Mouse (Mus musculus) midbrain, embryonic 15.5 days (tissue): Measurements from ENCODE around the gene Morc2a. TPM values are rescaled to one million over a fixed set of nuclear protein-coding genes. Genes with fewer than 3 reads are reported as not detected.
A peak's percentile ranks its signal among the peaks of the same experiment; 100 is the strongest.

Experiments
- ATAC-seq: fragments of 200-750 bp; cut with Nextera tagmentation; replicated peaks from 2 replicates; pipeline ENCODE4 v1.8.0; 2017; ENCODE audit warnings: moderate TSS enrichment
- H3K27ac ChIP-seq: fragments of 300-500 bp; sonication (generic); 2 replicates; pipeline ENCODE4 v1.5.1; 2015; ENCODE audit warnings: mild to moderate bottlenecking, inconsistent platforms
- H3K27me3 ChIP-seq: fragments of 300-500 bp; sonication (generic); replicated peaks from 2 replicates; pipeline ENCODE4 v1.6.1; 2015; ENCODE audit warnings: inconsistent platforms
- H3K36me3 ChIP-seq: fragments of 300-500 bp; sonication (generic); replicated peaks from 2 replicates; pipeline ENCODE4 v1.6.1; 2015; ENCODE audit warnings: inconsistent platforms
- H3K4me1 ChIP-seq: fragments of 300-500 bp; sonication (generic); 2 replicates; pipeline ENCODE4 v1.6.1; 2015; ENCODE audit warnings: inconsistent platforms
- H3K4me2 ChIP-seq: fragments of 300-500 bp; sonication (generic); 2 replicates; pipeline ENCODE4 v1.6.1; 2015; ENCODE audit warnings: inconsistent platforms, mild to moderate bottlenecking, moderate library complexity
- H3K4me3 ChIP-seq: fragments of 300-500 bp; sonication (generic); 2 replicates; pipeline ENCODE4 v1.5.1; 2015; ENCODE audit warnings: mild to moderate bottlenecking, inconsistent platforms
- H3K9ac ChIP-seq: fragments of 300-500 bp; sonication (generic); 2 replicates; pipeline ENCODE4 v1.6.1; 2015; ENCODE audit warnings: mild to moderate bottlenecking, inconsistent platforms
- H3K9me3 ChIP-seq: fragments of 300-500 bp; sonication (generic); 2 replicates; pipeline ENCODE4 v1.6.1; 2016; ENCODE audit warnings: inconsistent platforms
- WGBS: fragments of 180-500 bp; shearing (Covaris S2); methylation state at CpG from one replicate; pipeline ENCODE4 v1.1.7; 2015; ENCODE audit warnings: mixed read lengths; 5-methylcytosine and 5-hydroxymethylcytosine counted together
- polyA plus RNA-seq: library from polyadenylated mRNA; unstranded; fragments of >200 nt; fragmentation: Nextera tagmentation; extraction: Ambion mirVana; gene quantifications from 2 replicates; pipeline ENCODE4 v1.2.1, GENCODE M21; 2015

Gene Morc2a
- polyA plus RNA-seq, 1 experiment from 2014 or later = 42.5 TPM

DNA sequence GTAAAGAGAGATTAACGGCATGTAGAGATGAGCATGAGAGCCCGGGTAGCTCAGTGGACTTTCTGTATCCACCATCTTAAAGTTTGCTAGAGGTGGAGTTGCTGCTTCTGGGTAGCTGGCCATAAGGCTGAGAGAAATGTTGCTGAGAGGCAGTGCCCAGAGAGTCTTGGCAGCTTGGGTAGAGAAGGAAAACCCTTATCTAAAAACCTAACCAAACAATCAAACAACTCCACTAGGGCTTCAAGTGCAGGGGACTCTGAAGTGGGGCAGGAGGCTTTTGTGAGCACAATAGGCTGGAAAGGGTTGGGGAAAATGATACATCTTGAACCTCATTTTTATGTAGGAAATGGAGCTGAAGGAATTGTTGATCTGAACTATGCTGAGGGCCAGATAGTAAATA lies 37.3 kb downstream of the Morc2a start:
- 95% methylated on average over 2 of the region's 2 CpGs for WGBS
- H3K4me3 ChIP-seq = no peak overlapping the region
- H3K4me2 ChIP-seq = no peak overlapping the region
- peaks cover 78% of the 10 kb centered on the region for H3K36me3 ChIP-seq
- no peak for ATAC-seq
- H3K9ac ChIP-seq = no peak overlapping the region
- no peaks in the 10 kb centered on the region for H3K4me1 ChIP-seq
- no peak overlapping the region for H3K27ac ChIP-seq
- H3K9me3 ChIP-seq = no peaks in the 10 kb centered on the region
- no peaks in the 10 kb centered on the region for H3K27me3 ChIP-seq

DNA sequence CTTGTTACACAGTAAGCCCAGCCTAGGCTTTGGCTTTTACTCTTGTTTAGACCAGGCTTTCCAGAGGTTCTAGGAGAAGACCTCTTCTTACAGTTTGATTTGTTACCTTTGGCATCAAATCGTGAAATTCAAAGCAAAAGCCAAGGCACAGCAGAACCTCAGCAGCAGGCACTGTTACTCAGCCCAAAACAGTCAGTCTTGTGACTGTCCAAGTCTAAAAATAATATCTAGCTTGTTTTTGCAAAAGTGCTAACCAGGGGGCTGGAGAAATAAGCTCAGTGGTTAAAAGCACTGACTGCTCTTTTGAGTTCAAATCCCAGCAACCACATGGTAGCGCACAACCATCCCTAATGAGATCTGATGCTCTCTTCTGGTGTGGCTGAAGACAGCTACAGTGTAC lies 37.9 kb downstream of the Morc2a start:
- Histone ChIP-seq H3K9me3 (no peaks in the 10 kb centered on the region), H3K4me2 (no peak overlapping the region)

DNA sequence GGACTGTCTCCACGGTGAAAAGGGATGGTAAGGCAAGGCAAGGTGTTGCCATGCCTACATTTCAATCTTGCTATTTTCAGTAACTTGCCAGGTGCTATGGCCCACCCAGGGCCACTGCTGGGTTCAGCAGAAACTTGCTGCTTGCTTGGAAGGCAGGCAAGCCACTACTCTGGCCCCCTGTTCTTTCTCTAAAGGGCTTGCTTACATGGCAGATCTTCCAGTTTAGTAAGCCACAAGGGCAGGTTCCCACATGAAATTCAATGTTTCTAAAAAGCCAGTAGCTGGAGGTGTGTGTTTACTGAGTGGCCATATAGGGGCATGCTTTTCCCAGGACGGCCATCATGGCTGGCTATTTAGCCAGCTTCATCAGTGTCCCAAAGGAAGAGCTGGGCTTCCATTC lies 42.8 kb downstream of the Morc2a start:
- peaks cover 39% of the 10 kb centered on the region for H3K36me3 ChIP-seq
- no peak overlapping the region for H3K4me2 ChIP-seq
- ATAC-seq = no peak
- H3K9me3 ChIP-seq = no peaks in the 10 kb centered on the region
- H3K27ac ChIP-seq = no peak overlapping the region
- WGBS = 93% methylated on average over 2 of the region's 2 CpGs
- no peak overlapping the region for H3K9ac ChIP-seq
- H3K4me3 ChIP-seq = no peak overlapping the region
- H3K4me1 ChIP-seq = no peaks in the 10 kb centered on the region
- H3K27me3 ChIP-seq = no peaks in the 10 kb centered on the region

More for the DNA sequence above, 37.9 kb downstream of the Morc2a start:
- WGBS = 92% methylated on average over 2 of the region's 2 CpGs
- H3K4me3 ChIP-seq = no peak overlapping the region
- H3K9ac ChIP-seq = no peak overlapping the region
- no peaks in the 10 kb centered on the region for H3K27me3 ChIP-seq
- H3K36me3 ChIP-seq = peaks cover 75% of the 10 kb centered on the region
- no peak for ATAC-seq
- H3K27ac ChIP-seq = no peak overlapping the region
- H3K4me1 ChIP-seq = no peaks in the 10 kb centered on the region

DNA sequence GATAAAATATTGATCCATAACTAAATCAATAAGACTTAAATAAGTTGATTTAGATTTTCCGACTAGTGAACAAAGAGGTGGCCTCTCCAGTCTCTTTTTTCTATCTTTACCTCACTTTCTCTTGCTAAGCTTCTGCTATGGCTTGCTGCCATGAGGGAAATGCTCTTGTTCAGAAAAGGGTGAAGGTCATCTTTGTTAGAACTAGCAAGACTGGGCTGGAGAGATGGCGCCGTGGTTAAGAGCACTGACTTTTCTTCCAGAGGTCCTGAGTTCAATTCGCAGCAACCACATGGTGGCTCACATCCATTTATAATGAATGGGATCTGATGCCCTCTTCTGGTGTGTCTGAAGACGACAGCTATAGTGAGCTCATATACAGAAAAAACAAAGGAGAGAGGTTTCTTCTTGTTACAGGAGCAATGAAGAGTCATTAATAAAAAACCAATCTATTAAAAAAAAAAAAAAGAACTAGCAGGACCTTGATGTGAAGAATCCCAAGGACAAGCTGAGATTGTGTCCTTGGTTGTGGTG lies 47.2 kb downstream of the Morc2a start:
- WGBS = 77% methylated on average over 5 of the region's 5 CpGs
- Histone ChIP-seq H3K9ac (no peak overlapping the region), H3K36me3 (0 out of 2 replicates have a peak, but pooled peaks cover 4% of the 10 kb centered on the region), H3K4me1 (no peaks in the 10 kb centered on the region), H3K4me3 (no peak overlapping the region), H3K4me2 (no peak overlapping the region), H3K27ac (no peak overlapping the region), H3K9me3 (no peaks in the 10 kb centered on the region), H3K27me3 (no peaks in the 10 kb centered on the region)
- ATAC-seq = no peak

DNA sequence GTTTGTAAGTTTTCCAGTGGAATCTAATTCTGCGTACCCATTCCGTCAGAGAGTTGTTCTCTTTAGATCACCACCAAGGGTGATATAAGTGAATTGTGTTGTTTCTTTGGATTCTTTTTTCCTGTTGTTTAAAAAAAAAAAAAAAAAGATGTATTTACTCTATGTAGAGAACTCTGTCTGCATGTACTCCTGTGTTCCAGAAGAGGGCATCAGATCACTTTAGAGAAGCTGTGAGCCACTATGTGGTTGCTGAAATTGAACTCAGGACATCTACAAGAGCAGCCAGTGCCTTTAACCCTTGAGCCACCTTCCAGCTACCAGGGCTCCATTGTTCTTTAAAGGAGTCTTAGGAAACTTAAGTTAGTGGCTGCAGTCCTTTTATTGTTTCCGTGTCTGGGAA lies 48.5 kb downstream of the Morc2a start:
- Histone ChIP-seq H3K36me3 (no peaks in the 10 kb centered on the region), H3K9ac (no peak overlapping the region), H3K4me2 (no peak overlapping the region), H3K9me3 (no peaks in the 10 kb centered on the region), H3K4me1 (no peaks in the 10 kb centered on the region), H3K27ac (no peak overlapping the region), H3K4me3 (no peak overlapping the region), H3K27me3 (no peaks in the 10 kb centered on the region)
- ATAC-seq = no peak
- 87% methylated on average over 3 of the region's 3 CpGs for WGBS

DNA sequence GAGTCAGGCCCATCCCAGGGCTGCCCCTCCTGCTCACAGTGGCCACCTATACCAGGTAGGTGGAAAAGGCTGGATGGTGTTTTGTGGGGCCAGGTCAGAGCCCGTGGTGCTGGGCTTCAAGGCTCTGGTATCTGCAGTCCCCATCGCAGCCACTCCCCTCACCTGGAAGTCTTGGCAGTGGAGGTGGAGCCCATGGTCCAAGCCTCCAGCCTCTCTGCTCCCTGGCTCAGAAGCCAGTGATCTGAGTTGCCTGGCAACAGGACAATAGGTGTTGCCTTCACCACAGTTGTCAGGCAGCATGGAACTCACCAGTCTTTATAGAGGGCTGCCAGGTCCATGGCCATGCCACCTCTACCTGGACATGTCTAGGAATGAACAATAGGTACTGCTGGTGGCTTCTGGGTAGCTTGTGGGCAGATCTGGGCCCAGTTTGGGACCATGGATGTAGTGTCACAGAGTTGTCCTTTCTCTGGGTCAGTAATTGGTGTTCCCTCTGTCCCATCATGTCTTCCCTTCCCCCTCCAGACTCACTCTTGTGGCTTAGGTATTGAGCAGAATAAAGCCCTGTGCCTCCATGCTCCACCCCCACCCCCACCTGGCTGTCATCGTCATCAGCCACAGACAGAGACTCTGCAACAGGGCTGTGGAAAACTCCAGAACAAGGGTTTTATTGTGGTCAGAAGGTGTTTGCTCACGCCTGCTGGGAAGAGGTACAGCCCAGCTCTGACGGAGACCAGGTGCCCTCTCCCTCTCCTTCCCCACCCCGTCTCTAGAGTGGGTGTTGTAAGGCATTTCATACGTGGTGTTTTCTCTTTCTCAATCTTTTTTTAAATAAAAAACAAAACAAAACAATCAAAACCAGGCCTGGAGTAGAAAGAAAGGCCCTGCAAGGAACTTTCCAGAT lies 54.4 kb downstream of the Morc2a start:
- H3K36me3 ChIP-seq = no peaks in the 10 kb centered on the region
- WGBS = 81% methylated on average over 7 of the region's 7 CpGs
- ATAC-seq = no peak
- H3K4me1 ChIP-seq = no peaks in the 10 kb centered on the region
- no peak overlapping the region for H3K4me2 ChIP-seq
- no peak overlapping the region for H3K4me3 ChIP-seq
- H3K27ac ChIP-seq = no peak overlapping the region
- no peak overlapping the region for H3K9ac ChIP-seq
- H3K27me3 ChIP-seq = no peaks in the 10 kb centered on the region
- no peaks in the 10 kb centered on the region for H3K9me3 ChIP-seq

DNA sequence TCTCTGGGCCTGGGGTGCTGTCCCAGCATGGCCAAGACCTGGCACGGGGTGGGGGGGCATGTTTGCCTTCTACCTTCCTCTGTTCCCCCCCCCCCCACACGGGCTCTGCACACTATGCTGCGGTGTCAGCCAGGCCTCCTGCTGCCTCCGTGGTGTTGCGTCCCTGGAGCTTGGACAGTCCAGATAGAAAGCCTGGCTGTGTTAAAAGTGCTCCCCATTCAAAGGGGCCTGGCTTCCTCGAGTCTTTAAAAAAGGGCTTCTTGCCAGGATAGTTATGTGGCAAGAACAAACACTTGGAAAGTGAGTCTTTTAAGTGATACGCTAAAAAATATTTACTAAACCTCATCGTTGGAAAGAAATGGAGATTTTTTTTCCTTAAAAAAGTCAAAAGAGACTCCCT lies 55.4 kb downstream of the Morc2a start:
- no peaks in the 10 kb centered on the region for H3K27me3 ChIP-seq
- no peak overlapping the region for H3K4me2 ChIP-seq
- no peaks in the 10 kb centered on the region for H3K4me1 ChIP-seq
- H3K36me3 ChIP-seq = no peaks in the 10 kb centered on the region
- H3K4me3 ChIP-seq = no peak overlapping the region
- no peak overlapping the region for H3K9ac ChIP-seq
- ATAC-seq = no peak
- H3K27ac ChIP-seq = no peak overlapping the region
- WGBS = 83% methylated on average over 8 of the region's 8 CpGs
- no peaks in the 10 kb centered on the region for H3K9me3 ChIP-seq

DNA sequence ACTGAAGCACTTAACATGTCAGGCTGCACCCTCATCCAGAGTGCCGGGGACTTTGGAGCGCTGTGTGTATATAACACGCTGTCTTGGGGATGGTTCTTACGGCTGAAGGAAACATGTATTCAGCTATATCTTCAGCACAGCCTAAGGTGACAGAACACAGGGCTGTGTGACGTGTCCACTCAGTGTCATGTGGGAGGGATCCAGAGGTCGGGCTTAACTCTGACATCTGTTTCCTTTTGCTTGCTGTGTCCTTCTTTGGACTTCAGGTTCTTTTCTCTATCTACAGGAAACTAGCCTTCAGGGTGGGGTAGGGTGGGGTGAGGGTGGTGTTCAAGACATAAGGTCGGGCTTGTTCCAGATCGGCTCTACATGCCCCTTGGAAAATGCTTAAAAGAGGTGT lies 58.1 kb downstream of the Morc2a start:
- Histone ChIP-seq H3K4me2 (no peak overlapping the region), H3K9me3 (no peaks in the 10 kb centered on the region), H3K9ac (no peak overlapping the region), H3K4me1 (no peaks in the 10 kb centered on the region), H3K27me3 (no peaks in the 10 kb centered on the region), H3K27ac (no peak overlapping the region), H3K4me3 (no peak overlapping the region), H3K36me3 (no peaks in the 10 kb centered on the region)
- ATAC-seq = no peak
- WGBS = 87% methylated on average over 8 of the region's 8 CpGs

DNA sequence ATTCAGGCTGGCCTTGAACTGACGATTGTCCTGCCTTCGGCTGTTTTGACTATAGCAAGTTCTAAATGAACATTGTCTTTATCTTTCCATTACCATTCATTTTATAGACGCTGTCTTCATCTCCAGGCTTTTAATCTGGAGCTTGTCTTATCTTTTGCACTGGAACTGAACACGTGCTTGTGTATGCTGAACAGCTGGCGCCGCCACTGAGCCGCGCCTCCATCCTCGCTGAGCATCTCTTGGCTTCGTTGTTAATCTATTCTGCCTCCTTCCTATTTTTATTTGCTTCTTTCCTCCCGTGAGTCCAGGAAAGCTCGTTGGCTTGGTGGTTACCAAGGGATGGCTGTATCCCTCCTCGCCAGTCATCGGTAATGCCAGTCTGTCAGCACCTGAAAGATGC lies 61.2 kb downstream of the Morc2a start:
- Histone ChIP-seq H3K9me3 (no peaks in the 10 kb centered on the region), H3K36me3 (no peaks in the 10 kb centered on the region)
- 71% methylated on average over 14 of the region's 14 CpGs for WGBS

DNA sequence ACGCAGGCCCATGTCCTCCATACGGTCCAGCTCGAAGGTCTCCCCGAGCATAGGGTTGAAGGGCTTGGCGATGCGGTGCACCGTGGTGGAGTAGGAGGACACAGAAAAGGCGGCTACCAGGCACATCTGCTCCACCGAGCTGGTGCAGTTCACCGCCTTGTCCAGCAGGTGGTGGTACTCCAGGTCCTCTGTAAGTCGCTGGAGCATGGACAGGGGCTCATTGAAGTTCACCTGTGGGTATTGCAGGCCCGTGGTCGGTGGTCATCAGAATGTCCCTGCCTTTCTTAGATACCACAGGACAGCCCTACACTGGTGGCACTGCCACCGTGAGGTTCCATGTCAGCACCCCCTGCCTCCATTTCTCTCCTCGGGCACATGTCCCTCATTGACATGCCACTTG lies 65.5 kb downstream of the Morc2a start:
- Histone ChIP-seq H3K4me3 (no peak overlapping the region), H3K4me2 (no peak overlapping the region), H3K27ac (no peak overlapping the region), H3K9me3 (no peaks in the 10 kb centered on the region), H3K4me1 (no peaks in the 10 kb centered on the region), H3K9ac (no peak overlapping the region), H3K36me3 (no peaks in the 10 kb centered on the region), H3K27me3 (no peaks in the 10 kb centered on the region)
- WGBS = 39% methylated on average over 15 of the region's 15 CpGs
- ATAC-seq = 0 out of 2 replicates have a peak, but pooled peaks have one; percentile 34

More for the DNA sequence above, 61.2 kb downstream of the Morc2a start:
- Histone ChIP-seq H3K27ac (no peak overlapping the region), H3K9ac (no peak overlapping the region), H3K27me3 (no peaks in the 10 kb centered on the region), H3K4me3 (no peak overlapping the region), H3K4me2 (no peak overlapping the region), H3K4me1 (no peaks in the 10 kb centered on the region)
- ATAC-seq = no peak

DNA sequence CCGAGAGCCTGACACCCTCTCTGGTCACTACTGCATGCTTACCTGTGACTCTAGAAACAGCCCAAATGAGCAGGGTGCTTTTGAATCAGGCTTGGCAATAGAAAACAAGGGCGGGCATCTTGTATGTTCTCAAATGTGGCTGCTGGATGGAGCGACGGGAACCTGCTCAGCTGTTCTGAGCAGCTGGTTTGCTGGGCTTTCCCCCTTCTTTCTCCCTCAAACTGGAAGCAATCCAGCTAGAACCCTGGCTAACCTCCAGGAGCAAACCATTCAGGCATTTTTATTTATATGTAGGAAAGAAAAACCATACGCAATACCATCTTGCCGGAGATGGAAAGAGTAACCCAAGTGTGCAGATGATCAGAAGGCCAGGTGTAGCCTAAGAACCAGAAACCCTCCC lies 67.7 kb downstream of the Morc2a start:
- Histone ChIP-seq H3K4me1 (no peaks in the 10 kb centered on the region), H3K9me3 (no peaks in the 10 kb centered on the region), H3K9ac (no peak overlapping the region), H3K36me3 (no peaks in the 10 kb centered on the region), H3K4me3 (no peak overlapping the region), H3K27ac (no peak overlapping the region), H3K27me3 (no peaks in the 10 kb centered on the region), H3K4me2 (no peak overlapping the region)
- no peak for ATAC-seq
- 77% methylated on average over 6 of the region's 6 CpGs for WGBS

DNA sequence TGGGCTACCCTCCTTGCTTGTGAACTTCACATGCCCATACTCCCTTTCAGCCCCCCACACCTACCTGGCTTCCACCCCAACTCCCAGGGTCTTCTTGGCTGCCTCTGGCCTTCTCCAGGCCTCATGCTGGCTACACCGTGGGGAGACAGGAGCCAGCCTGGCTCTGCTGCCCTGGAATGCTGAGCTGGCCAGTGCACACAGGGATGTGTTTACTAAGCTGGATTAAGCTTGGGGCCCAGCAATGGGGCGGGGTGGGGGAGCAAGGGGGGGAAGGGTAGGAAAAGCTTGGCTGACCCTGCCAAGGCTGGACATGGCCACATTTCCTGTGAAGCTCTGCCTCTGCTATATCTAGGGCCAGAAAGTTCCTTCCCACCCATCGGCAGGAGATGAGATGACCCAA lies 73.0 kb downstream of the Morc2a start:
- no peak for ATAC-seq
- Histone ChIP-seq H3K4me3 (no peak overlapping the region), H3K27ac (no peak overlapping the region), H3K4me2 (no peak overlapping the region), H3K9me3 (no peaks in the 10 kb centered on the region), H3K27me3 (no peaks in the 10 kb centered on the region), H3K4me1 (peaks cover 24% of the 10 kb centered on the region), H3K9ac (no peak overlapping the region), H3K36me3 (no peaks in the 10 kb centered on the region)
- WGBS = 43% methylated on average over 3 of the region's 3 CpGs

DNA sequence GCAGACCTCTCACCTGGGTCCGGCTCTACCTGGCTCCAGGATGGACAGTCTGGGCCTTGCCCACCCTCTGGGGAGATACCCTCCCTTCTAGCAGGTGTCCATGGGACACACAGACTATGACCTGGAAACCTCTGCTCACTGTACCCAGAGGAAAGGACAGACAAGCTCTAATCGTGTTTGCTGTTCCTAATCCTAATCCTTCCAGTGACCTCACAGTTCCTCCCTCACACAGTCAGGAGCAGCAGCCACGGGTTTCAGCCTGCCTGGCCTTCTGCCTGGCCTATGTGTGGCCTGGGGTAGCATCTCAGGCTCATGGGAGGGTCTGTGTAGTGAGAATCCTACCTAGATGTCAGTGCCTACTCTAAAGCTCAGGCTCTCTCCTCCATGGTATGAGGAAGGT lies 73.9 kb downstream of the Morc2a start:
- Histone ChIP-seq H3K4me1 (peaks cover 24% of the 10 kb centered on the region), H3K27ac (no peak overlapping the region), H3K36me3 (no peaks in the 10 kb centered on the region), H3K4me3 (no peak overlapping the region), H3K4me2 (no peak overlapping the region), H3K9me3 (no peaks in the 10 kb centered on the region), H3K9ac (no peak overlapping the region), H3K27me3 (no peaks in the 10 kb centered on the region)
- WGBS = 49% methylated on average over 3 of the region's 3 CpGs
- ATAC-seq = no peak
